Mouse (Mus musculus) CH12.LX (cell line): ENCODE measurements at regions not wholly inside any gene's neighbourhood (a gene's known extent, or its start where the extent isn't known, plus 50 kb on each side); places are given as distances from the start of the nearest gene placed in this dataset.

Source experiments
- DNase-seq: peaks from one replicate; pipeline ENCODE4 v3.0.0-alpha.2; 2013; ENCODE audit errors: extremely low read depth
- H3K27ac ChIP-seq: 2 replicates; pipeline ENCODE4 v1.5.1; 2012; ENCODE audit warnings: low read depth, mild to moderate bottlenecking, control low read depth, moderate library complexity; ENCODE audit not compliant: insufficient read depth
- H3K27me3 ChIP-seq: replicated peaks from 2 replicates; pipeline ENCODE3; 2012; ENCODE audit warnings: inconsistent platforms
- H3K36me3 ChIP-seq, 2 experiments: replicated peaks in 1 of 2; 2 replicates each; pipeline versions ENCODE3 to v1.6.1; 2012; ENCODE audit warnings: inconsistent platforms in 1 of 2, low read length in 1 of 2, mild to moderate bottlenecking in 1 of 2, mixed read lengths in 1 of 2, moderate library complexity in 1 of 2; ENCODE audit not compliant: control insufficient read depth in 1 of 2, insufficient read depth in 1 of 2
- H3K4me1 ChIP-seq, 2 experiments: 2 replicates each; pipeline ENCODE4 v1.6.1; 2012; ENCODE audit warnings: inconsistent platforms in 1 of 2, moderate library complexity in 1 of 2; ENCODE audit not compliant: insufficient read depth in 2 of 2, control insufficient read depth in 1 of 2
- H3K4me2 ChIP-seq: 2 replicates; pipeline ENCODE4 v1.6.1; 2012; ENCODE audit warnings: low read depth, mild to moderate bottlenecking, control low read depth; ENCODE audit not compliant: poor library complexity, insufficient read depth, severe bottlenecking
- H3K4me3 ChIP-seq, 3 experiments: fragments of 150-350 bp in 1 of 3; sonication (generic) in 1 of 3; replicated peaks in 1 of 3; 2 replicates each; pipeline versions ENCODE3 to v1.5.1; 2011 to 2012; ENCODE audit warnings: low read depth in 2 of 3, low read length in 2 of 3, mild to moderate bottlenecking in 2 of 3, moderate library complexity in 2 of 3, control low read depth in 1 of 3, improper control_type of control experiment in 1 of 3, inconsistent platforms in 1 of 3, mixed read lengths in 1 of 3; ENCODE audit not compliant: poor library complexity in 1 of 3
- H3K79me2 ChIP-seq: replicated peaks from 2 replicates; pipeline ENCODE4 v1.6.1; 2012; ENCODE audit warnings: mild to moderate bottlenecking, moderate library complexity; ENCODE audit not compliant: control insufficient read depth, poor library complexity, insufficient read depth, severe bottlenecking; ENCODE audit errors: extremely low read depth
- H3K9ac ChIP-seq: 2 replicates; pipeline ENCODE4 v1.6.1; 2012; ENCODE audit warnings: low read depth, mild to moderate bottlenecking, control low read depth, moderate library complexity; ENCODE audit not compliant: insufficient read depth
- H3K9me3 ChIP-seq: replicated peaks from 2 replicates; pipeline ENCODE3; 2012; ENCODE audit warnings: low read length, inconsistent platforms, mixed read lengths
- CHD1 ChIP-seq: IDR thresholded peaks from 2 replicates; pipeline ENCODE4 v1.6.1; 2012; ENCODE audit warnings: low read depth, low read length, improper control_type of control experiment, inconsistent platforms
- CTCF ChIP-seq, 2 experiments: IDR thresholded peaks in 1 of 2; conservative IDR thresholded peaks in 1 of 2; 2 replicates each; pipeline ENCODE4 v1.5.1; 2011 to 2012; ENCODE audit warnings: low read depth in 2 of 2, low read length in 2 of 2, improper control_type of control experiment in 1 of 2, inconsistent platforms in 1 of 2, mild to moderate bottlenecking in 1 of 2, moderate library complexity in 1 of 2
- ELF1 ChIP-seq: IDR thresholded peaks from 2 replicates; pipeline ENCODE4 v1.6.1; 2014; ENCODE audit warnings: low read depth, mild to moderate bottlenecking, inconsistent platforms, low read length, improper control_type of control experiment
- MAFK ChIP-seq: IDR thresholded peaks from 2 replicates; pipeline ENCODE4 v1.6.1; 2011; ENCODE audit warnings: low read length, improper control_type of control experiment; ENCODE audit not compliant: insufficient replicate concordance
- MAX ChIP-seq: IDR thresholded peaks from 2 replicates; pipeline ENCODE4 v1.6.1; 2011; ENCODE audit warnings: low read length, improper control_type of control experiment
- MEF2A ChIP-seq: IDR thresholded peaks from 2 replicates; pipeline ENCODE4 v1.6.1; 2014; ENCODE audit warnings: low read depth, mild to moderate bottlenecking, inconsistent platforms, low read length, improper control_type of control experiment, borderline replicate concordance
- NELFE ChIP-seq: IDR thresholded peaks from 2 replicates; pipeline ENCODE4 v1.6.1; 2011; ENCODE audit warnings: low read depth, low read length, improper control_type of control experiment
- POLR2A ChIP-seq: IDR thresholded peaks from 2 replicates; pipeline ENCODE4 v1.6.1; 2011; ENCODE audit warnings: low read depth, mild to moderate bottlenecking, improper control_type of control experiment, low read length
- POLR2AphosphoS2 ChIP-seq: IDR thresholded peaks from 2 replicates; pipeline ENCODE4 v1.6.1; 2011; ENCODE audit warnings: low read depth, low read length, improper control_type of control experiment
- TBP ChIP-seq: conservative IDR thresholded peaks from 2 replicates; pipeline ENCODE4 v1.6.1; 2011; ENCODE audit warnings: low read depth, low read length, improper control_type of control experiment
- UBTF ChIP-seq: IDR thresholded peaks from 2 replicates; pipeline ENCODE4 v1.6.1; 2012; ENCODE audit warnings: low read depth, mild to moderate bottlenecking, inconsistent platforms, low read length, improper control_type of control experiment, moderate library complexity
- USF2 ChIP-seq: conservative IDR thresholded peaks from 2 replicates; pipeline ENCODE4 v1.6.1; 2011; ENCODE audit warnings: low read depth, low read length, improper control_type of control experiment
- ZC3H11A ChIP-seq: IDR thresholded peaks from 2 replicates; pipeline ENCODE4 v1.6.1; 2012; ENCODE audit warnings: low read depth, mild to moderate bottlenecking, inconsistent platforms, low read length, improper control_type of control experiment
- dilution Hi-C: fragments of 300-500 bp; cut with MboI; formaldehyde crosslinking; loops from 2 replicates; pipeline ENCODE4 v1.14.3; 2020; ENCODE audit warnings: low sequenced_read_pairs; ENCODE audit not compliant: extremely low pct_unique_long_range_greater_than_20kb, extremely low pct_ligation_motif_present
- in situ Hi-C: fragments of 300-500 bp; cut with MboI; formaldehyde crosslinking; loops from 3 replicates; pipeline ENCODE4 v1.14.3; 2019; ENCODE audit warnings: low sequenced_read_pairs, low pct_ligation_motif_present, low pct_unique_long_range_greater_than_20kb, mixed read lengths

- Histone ChIP-seq H3K9me3 (no peaks in the 10 kb centered on the region), H3K4me3 (no peak overlapping the region), H3K27ac (no peak overlapping the region), H3K4me1 (peaks cover 0 to 9% of the 10 kb centered on the region in 2 experiments; a peak in 1 of 4 replicates), H3K4me2 (no peak overlapping the region), H3K36me3 (no peaks in the 10 kb centered on the region), H3K27me3 (no peaks in the 10 kb centered on the region), H3K9ac (no peak overlapping the region), H3K79me2 (no peaks in the 10 kb centered on the region)
- no peak for TF ChIP-seq UBTF
- no peak for TF ChIP-seq MEF2A
- TF ChIP-seq MAFK = no peak
- TF ChIP-seq ZC3H11A = no peak
- TF ChIP-seq TBP = no peak
- no peak for TF ChIP-seq POLR2AphosphoS2
- TF ChIP-seq MAX = no peak
- DNase-seq = no peak
- in situ Hi-C loops (loop anchor here (5.0 kb wide), 1 partner anchor 80 kb away; no protein-coding TSS in a partner anchor), dilution Hi-C loops (no loop called here)
Observed at GRCm38 (mm10) chr16:93197300-93197699, 371.4 kb upstream of the Runx1 start.

GRCm38 (mm10) chr16:93193921-93194481 is 368.1 kb upstream of the Runx1 start:
- H3K27me3 ChIP-seq = no peaks in the 10 kb centered on the region
- no peaks in the 10 kb centered on the region for H3K36me3 ChIP-seq
- no peaks in the 10 kb centered on the region for H3K79me2 ChIP-seq
- dilution Hi-C loops = no loop called here
- no peak overlapping the region for H3K27ac ChIP-seq
- H3K4me1 ChIP-seq = peaks cover 0 to 16% of the 10 kb centered on the region in 2 experiments; a peak in 2 of 4 replicates
- H3K9me3 ChIP-seq = no peaks in the 10 kb centered on the region
- DNase-seq = no peak
- H3K9ac ChIP-seq = no peak overlapping the region
- in situ Hi-C loops = no loop called here
- no peak for TF ChIP-seq USF2
- no peak overlapping the region for H3K4me2 ChIP-seq
- no peak overlapping the region for H3K4me3 ChIP-seq

- H3K4me1 ChIP-seq = peaks cover 0 to 16% of the 10 kb centered on the region in 2 experiments; a peak in 2 of 4 replicates
- no peak for TF ChIP-seq MAFK
- no peak for TF ChIP-seq TBP
- no peak for TF ChIP-seq CTCF (conservative IDR thresholded peaks at IDR 0.05 in 1 of 2, IDR thresholded peaks at IDR 0.05 in 1 of 2; ENCODE audit: low read depth in 2 of 2, low read length in 2 of 2)
- no peak for TF ChIP-seq ELF1
- TF ChIP-seq CHD1 = no peak
- no peak for TF ChIP-seq POLR2A
- no peak for TF ChIP-seq NELFE
- H3K79me2 ChIP-seq = no peaks in the 10 kb centered on the region
- dilution Hi-C loops = no loop called here
- H3K4me3 ChIP-seq = no peak overlapping the region
- in situ Hi-C loops = no loop called here
- DNase-seq = no peak
- H3K36me3 ChIP-seq = no peaks in the 10 kb centered on the region
- H3K9me3 ChIP-seq = no peaks in the 10 kb centered on the region
- H3K9ac ChIP-seq = no peak overlapping the region
- H3K27ac ChIP-seq = no peak overlapping the region
- H3K27me3 ChIP-seq = no peaks in the 10 kb centered on the region
- H3K4me2 ChIP-seq = no peak overlapping the region
Observed at GRCm38 (mm10) chr16:93193263-93193662, 367.3 kb upstream of the Runx1 start.
